Mouse (Mus musculus) CD4-positive helper T cell, adult 2 months (primary cell): ENCODE measurements around the gene Pla1a.

Source experiments
- DNase-seq: peaks from one replicate; pipeline ENCODE4 v3.0.0-alpha.2; 2012; ENCODE audit warnings: low read depth, missing footprints, low spot score

Gene Pla1a

DNA sequence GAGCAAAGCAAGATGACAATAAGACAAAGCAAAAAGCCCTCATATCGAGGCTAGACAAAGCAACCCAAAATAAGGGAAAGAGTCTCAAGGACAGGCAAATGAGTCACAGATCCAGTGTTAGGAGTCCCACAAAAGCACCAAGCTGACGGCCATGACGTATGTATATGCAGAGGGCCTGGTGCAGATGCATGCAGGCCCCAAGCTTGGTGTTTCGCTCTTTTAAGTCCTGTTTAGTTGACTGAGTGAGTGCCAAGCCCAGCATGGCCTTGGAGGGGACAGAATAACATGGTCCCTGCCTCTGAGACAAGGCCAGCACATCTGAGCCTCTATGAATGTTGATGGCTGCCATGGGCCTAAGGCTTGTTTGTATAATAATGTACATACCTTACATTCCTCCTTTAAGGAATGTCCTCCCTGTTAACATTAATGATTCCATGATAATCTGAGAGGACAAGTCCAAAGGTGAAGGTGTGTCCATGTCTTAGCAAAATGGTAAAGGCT, 1.4 kb upstream of the Pla1a start:
- DNase-seq, result no peak

DNA sequence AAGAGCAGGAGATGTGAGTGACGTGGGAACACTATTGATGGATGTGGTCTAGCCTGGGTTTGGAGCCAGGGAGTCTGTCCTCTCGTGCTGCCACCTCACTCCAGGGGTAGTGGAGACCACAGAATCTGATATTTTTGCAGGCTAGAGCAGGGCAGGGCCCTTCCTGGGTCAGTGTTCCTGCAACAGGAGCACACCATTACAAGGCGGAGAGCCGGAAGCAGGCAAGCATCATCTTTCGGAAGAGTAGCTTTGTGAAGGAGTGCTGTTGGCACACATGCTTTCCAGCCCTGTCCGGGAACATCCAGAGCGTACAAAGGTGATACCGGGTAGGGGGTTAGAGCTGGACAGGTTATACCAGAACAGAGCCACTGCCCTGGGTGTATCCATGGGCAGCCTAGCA, 569 bp upstream of the Pla1a start:
- no peak for DNase-seq

DNA sequence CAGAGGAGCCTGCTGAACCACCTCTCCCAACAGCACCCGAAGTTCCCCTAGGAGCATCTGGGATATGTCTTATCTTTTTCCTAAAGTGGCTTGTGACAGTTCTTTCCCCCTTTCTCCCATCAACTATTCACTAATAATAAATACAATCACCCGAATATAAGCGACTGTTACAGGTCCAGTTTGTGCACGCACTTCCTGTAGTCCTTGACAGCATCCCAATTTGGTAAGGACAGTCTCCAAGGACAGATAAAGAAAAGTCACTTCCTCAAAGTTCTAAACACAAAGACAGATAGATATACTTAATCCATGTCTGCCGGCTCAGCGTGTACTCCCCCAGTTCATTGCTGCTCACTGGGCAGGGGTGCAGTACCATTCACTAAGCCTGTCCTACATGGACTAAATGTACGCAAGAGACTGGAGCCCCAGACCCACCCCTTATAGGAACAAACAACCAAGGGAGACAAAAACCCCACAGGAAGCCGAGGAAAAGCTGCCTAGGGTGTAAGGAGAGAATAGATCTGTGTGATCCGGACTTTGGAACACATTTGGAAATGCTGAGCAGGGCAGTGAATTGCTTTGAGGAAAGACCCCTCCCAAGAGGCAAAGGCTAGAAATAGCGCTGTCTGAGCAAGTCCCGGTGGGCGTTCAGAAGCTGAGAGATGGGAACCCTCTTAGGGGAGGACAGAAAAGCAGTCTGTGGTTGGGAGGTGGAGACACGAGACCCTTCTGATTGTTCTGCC, 1.3 kb downstream of the Pla1a start:
- DNase-seq, result no peak

DNA sequence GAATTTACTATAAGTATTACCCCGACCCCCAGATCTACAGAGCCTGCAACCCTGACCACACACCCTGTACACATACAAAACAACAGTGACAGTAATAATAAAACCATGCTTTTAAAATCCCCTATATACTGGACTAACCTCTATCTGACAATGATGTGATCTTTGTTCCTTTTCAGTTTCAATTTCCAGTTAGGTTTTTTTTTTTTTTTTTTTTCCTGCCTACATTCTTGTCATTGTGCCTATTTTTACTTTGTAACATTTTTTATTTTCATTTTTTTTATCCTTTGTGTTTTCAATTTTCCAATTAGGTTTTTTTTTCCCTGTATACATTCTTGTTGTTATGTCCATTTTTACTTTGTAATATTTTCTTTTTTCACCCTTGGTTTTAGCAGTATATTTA, 7.1 kb downstream of the Pla1a start:
- DNase-seq, result no peak

DNA sequence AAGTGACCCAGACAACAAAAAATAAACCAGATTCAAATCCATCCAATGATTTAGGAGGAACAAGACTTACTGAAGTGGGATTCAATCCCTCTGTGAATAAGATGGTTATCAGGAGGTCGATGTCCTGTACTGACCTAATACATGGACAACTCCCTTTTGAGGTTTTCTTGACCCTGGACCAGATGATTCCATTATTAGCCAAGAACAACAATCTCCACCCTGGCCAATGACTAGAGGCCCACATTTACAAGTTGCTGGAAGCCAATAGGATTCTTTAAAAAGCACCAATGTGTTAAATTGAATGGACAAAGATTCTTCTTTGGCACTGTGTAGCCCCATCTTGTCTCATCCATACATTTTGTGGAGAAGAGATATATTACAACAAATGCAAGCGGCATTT, 7.6 kb downstream of the Pla1a start:
- DNase-seq, result no peak

DNA sequence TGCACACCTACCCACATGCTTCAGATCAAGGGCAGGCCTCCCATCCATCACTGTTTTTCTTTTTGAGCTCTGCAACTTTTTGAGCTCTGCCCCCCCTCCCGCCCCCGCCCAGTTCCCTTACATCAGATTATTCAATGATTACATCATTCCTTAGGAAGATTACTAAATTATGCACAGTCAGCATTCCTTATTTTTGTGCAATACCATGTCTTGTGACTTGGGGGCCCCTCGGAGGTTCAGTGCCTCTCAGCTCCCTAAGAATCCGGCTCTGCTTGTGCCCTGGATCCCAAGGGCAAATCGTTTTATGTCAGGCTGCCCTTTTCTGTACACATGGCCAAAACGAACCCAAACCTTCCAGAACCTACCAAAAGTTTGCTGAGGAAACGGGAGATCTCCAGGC, 18.0 kb downstream of the Pla1a start:
- DNase-seq, result no peak

DNA sequence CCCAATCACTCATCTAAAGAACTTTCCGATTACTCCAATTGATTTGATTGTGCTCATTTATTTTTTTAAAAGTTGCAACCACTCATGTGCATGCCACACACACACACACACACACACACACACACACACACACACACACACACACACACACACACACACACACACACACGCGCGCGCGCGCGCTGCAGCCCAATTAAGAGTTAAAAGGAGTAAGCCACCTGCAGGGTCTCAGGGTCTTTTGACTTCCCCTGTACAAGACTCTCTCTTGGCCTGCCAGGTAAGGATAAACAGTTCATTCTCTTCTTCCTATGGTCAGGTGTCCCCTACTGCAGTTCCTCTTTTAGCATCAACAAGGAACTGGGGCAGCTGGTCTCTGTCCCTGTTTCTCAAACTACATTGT, 24.5 kb downstream of the Pla1a start:
- DNase-seq, result no peak

DNA sequence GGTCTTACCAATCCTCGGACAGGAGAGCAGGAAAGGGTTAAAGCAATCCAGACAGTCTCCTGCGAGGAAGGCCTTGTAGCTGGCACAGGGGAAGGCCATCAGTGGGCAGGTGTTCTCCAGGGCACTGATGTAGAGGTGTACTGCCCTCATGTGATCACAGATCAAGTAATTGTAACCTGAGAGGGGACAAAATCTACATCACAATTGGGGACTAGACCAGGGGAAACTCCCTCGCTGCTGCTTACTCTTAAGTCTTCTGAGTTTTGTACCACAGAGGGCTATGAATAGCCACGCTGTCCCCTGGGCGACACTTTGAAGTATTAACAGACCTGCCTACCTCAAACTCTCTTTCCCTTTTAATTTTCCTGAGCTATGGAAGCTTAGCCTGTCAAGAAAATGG, 25.4 kb downstream of the Pla1a start:
- peak; percentile 15 for DNase-seq

DNA sequence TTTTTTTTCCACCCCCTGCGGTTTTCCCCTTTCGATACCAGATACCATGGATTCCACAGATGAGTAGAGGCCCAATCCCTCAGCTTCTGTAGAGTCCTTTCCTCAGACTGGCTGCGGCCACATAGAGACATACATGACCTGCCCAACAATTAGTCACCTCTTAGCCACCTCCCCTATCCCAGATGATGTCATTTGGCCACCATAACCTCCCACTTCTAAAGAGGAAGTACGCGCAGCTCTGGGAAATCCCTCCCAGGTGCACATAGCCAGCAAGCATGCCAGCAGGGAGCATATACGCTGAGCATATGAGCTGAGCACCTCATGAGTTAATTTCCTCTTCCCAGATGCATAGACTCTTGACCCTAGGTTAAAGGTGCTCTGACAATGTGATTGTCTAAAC, 26.2 kb downstream of the Pla1a start:
- DNase-seq, result peak; percentile 52

DNA sequence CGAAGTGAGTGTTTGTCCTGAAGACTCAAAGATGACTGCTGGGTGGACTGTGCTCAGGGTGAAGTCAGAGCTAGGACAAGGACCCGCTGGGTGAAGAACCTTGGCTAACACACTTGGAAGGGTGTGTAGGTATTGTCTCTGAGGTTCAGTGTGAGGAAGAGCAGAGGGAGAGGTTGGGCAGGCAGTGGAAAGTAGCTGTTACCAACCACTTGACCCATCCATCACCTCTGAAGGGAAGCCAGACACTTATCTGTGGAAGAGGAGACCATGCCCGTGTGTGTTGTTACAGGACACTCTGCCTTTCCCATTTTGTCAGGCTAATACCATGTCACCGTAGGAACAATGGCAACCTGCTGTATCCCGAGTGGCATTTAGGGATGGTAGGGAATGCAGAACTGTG, 26.7 kb downstream of the Pla1a start:
- no peak for DNase-seq

DNA sequence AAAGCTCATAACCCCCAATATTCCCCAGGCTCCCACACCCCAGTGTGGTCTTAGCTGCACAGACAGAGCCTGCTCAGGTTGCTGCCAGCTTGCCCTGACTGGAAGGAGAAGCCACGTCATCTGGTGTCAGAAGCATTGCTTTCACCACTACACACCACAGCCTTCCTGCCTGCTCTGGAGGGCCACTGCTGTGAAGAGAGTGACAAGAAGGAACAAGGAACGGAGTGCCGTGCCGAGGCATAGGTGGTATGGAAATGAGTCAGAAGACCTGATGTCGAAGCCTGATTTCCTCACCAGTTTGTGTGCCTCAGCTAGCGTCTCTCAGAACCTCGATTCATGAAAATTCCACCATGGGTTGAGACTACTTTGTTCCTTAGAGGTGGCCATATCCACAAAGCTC, 29.3 kb downstream of the Pla1a start:
- DNase-seq, result peak; percentile 79

DNA sequence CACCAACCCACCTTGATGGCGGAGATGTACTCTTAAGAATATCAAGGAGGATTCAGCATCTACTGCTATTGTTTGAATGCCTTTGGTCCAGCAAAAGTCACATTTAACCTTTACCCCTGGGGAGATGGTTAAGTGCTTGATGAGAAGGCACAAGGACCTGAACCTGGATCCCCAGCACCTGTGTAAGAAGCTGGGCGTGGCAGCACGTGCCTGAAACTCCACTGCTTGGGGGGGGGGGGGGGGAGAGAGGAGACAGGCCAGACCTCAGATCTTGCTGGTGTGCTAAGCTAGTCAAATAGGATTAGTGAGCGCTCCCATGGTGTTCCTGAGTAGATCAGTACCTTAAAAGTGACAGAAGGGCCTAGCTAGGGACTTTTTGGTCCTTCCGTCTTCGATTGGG, 31.5 kb downstream of the Pla1a start:
- no peak for DNase-seq

DNA sequence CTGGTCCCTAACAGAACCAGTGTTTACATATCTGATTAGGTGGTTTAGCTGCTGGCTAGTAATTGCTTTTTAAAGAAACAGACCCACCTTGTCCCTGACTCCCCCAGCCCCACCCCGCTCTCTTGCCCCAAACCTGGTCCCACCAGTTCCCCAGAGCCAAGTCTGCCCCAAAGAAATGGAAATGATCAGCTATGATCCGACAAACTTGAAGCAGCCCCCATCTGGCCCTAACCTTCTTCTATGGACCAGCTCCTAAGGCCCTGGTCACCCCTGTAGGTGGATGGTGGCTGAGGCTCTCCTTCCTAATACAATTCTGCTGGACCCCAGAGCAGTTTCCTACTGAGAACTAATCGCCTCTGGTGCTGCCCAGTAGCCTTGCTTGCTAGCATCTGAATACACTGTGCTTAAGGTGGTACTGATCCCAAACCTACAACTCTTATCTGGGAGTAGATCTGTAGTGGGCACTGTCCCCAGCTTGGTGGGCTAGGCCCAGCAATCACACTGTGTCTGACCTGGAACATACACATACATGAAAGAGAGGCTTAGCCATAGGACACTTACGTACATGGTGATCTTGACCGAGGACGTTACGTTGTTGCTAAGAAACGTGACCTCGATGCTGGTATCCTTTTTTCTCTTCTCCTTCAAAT, 32.5 kb downstream of the Pla1a start:
- no peak for DNase-seq

DNA sequence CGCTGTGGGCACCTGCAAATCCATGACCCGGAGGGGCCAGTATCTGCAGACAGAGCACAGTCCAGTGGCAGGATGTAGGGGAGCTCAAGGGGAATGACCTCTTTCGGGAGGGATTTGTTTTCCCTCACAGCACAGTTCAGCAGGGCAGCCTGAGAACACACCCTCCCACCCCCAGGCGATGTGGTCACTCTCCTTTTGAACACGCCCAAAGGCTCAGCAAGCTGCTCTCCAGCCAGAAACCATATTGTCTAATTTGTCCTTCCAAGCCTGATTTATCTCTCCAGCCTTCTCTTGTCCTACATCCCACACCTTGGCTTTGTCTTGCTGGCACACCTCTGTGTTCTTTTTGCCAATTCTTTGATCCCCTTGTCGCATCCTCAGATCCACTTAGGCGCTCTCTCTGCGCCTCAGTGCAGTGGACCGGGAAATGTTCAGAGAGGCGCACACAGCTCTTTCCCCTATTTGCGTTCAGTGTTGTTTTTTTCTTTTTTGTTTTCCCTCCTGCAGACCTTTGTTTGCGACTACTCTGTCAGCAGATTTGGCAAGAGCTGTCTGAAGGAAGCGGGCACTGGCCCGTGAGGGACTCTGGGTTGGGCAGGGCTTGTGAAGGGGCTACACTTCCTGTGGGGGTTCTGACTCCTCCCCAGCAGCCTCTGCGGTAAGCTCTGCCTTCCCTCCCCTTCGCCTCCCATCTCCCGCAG, 33.3 kb downstream of the Pla1a start:
- DNase-seq, result peak; percentile 37

DNA sequence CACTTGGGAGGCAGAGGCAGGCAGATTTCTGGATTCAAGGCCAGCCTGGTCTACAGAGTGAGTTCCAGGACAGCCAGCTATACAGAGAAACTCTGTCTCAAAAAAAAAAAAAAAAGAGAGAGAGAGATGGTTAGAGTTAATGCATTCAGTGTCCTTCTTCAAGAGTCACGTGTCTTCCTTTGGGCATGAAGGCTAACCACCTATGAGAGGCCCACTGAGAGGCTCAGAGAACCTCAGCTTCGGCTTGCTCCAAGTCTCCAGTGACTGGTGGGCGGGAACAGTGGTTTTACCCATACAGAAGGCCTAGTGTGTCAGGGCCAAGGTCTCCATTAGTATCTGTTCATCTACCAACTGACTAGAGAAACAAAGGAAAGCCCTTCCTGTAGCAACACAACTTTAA, 33.9 kb downstream of the Pla1a start:
- peak; percentile 35 for DNase-seq

DNA sequence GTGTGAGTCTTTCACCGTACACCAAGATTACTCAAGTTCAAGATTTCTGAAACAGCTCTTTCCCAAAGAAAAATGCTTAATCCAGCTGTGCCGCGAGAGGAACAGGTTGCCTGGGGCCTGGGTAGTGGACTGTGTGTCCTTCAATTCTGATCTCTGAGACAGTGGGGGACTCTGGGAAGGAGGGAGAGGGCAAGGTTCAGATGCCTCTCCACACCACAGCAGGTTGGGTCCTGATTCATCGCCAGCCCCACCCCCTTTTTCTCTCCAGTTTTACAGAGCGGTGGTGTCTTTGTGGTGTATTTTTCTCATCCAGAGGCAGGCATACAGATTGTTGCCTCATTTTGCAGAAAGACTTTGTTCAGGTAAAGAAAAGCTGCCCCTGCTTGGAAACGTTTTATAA, 34.7 kb downstream of the Pla1a start:
- no peak for DNase-seq

DNA sequence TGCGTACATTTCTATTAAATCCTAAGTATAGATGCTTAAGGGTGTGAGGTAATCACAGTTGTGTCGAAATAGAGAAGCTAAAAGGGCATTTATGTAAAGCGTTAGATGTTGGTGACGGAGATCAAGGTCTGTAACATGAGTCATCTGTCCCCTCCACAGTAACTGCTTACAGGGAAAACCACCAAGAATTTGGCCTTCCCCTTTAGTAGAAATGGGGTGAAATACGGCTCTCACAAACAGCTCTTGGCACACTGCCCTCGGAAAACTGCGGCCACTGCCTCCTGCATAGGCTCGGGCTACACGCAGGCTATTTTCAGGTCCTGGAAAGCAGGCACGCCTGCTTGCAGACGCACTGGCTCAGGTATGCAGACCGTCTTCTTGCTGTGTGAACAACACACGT, 36.8 kb downstream of the Pla1a start:
- DNase-seq, result peak; percentile 54

DNA sequence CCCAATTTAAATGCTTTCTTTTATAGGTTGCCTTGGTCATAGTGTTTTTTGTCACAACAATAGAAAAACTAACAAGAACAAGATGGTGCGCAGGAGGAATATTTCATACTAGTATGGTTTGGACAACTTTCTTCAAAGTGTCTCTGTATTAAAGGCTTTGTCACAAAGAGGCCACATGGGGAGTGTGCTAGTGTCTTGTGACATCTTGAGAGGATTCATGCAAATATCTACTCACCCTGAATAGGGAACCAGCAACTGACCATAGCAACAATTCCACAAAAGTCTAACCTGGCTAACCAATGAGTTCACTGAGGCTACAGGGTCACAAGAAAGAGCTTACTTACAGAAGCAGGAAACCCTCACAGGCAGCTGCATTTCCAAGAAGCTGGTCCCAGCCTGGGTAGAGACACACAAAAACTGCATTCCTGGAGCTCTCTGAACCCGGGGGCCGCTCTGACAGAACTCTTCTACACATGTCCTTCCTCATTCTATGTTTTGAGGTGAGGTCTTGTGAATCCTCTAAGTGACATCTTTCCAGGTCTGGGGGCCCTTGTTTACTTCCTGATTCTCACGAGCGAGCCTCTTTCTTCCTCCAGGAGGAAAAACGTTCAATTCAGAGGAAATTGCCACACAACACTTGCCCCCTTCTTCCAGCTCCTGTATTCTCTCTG, 37.8 kb downstream of the Pla1a start:
- no peak for DNase-seq

DNA sequence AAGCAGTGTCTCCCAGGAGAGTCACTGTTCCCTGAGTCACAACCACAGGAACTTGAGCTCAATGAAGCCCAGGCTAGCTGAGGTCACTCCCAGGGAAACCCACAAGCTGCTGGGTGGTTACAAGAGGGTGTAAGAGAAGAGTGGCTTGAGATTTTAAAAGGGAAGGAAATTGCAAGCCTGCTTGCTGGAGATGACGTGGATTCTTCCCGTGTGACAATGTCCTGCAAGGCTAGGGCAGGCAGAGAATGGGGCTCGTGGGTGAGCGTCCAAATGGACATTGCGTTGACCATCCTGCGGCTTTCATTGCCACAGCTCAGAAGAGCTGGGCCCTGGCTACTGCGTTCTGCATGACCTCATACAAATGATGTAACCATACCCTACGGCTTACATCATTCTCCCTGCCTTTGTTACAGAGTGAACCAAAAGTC, 38.7 kb downstream of the Pla1a start:
- DNase-seq, result no peak

DNA sequence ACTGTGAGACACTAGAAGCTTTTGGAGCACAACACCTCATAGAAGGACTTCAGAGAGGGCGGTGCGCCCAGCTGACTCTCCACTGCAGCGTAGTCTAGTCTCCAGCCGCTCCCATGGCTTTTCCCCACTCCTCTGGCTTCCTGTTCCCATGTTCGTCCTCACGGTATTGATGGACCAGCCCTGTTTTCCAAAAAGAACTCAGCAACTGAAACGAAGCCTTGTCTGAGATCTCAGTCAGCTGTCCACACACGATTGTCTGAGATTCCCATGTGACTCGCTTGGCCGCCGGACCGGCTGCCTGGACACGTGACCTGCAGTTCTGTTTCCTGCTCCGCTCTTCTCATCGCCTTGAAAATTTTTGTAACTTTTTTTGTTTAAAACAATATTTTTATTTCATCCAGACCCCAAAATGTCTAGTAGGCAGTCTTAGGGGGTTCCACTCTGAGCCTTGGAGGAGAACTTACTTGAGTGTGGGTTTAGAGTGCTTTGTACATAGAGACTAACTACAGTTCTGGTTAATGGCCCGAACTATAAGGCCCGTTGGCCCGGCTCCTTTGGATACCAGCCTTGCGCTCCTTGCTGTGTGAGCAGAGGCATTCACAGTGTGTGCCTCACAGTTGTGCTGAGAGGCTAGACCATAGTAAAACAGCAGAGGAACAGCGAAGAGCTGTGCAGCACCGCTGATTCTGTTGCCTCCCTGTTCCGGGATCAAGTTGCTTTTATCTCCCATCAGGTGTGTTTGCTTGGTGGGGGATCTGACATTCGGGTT, 40.6 kb downstream of the Pla1a start:
- DNase-seq, result no peak

DNA sequence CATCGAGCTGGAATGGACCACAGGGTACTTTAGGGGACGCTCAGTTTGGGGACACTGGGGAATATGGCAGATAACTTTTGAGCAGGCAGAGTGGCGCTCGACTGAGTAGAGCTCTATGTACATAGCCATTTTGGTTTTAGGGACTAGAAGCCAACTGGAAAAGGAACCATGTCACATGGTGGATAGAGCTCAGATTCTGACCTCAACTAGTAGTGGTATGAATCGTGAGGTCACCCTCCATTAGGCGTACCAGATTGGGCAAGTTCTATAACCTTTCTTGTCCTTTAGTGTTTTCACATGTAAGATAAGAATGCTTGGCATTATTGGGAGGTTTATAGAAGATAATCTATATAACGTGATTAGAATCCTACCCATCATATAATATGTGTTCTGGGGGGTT, 42.6 kb downstream of the Pla1a start:
- DNase-seq, result no peak
